Mouse (Mus musculus): ENCODE results near the gene Gm11172. TPM values are rescaled to one million over a fixed set of nuclear protein-coding genes. Genes with fewer than 3 reads are reported as not detected.

Gm11172 gene
- total and polyA plus RNA-seq, 2 experiments from 2014 or later: not detected

DNA sequence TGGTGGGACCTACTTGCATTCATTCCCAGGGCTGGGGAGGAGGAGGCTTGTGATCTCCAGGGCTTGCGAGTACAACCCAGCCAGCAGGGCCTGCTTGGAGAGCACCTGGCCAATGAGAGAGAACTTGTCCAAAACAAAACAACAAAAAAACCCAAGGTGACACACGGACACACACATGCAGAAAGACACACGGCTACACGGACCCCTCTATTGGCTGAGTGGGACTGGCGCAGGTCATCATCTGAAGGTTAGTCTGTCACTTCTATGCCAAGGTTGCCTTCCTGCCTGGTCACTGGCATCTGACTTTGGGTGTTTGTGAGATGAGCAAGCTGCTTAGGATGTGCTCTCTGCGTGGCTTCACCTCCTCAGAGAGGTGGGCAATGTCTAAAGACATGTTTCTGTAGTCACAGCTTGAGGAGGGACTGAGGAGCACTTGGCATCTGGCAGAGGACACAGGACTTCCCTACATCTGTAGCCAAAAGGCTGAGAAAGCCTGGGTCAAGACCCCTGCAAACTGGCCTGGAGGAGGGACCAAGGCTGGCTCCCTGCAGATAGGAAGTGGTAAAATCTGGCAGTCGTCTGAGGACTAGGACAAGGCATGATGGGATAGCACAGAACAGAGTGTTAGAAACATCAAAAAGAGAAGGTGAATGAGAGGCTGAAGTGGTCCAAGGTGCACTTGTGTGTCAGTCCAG lies 15.2 kb downstream of the Gm11172 start:
- ATAC-seq (no peak), DNase-seq (ENCODE audit: low spot score) (no peak)
- Histone ChIP-seq H3K4me2 (ENCODE audit: low read depth, low read length) (no peak overlapping the region), H3K4me3 (ENCODE audit: low read length) (no peak overlapping the region), H3K9me3 (ENCODE audit: low read length) (no peaks in the 10 kb centered on the region), H3K36me3 (ENCODE audit: insufficient read depth, low read length) (no peaks in the 10 kb centered on the region), H3K4me1 (ENCODE audit: insufficient read depth, low read length) (no peaks in the 10 kb centered on the region), H3K27me3 (ENCODE audit: insufficient read depth, low read length) (no peaks in the 10 kb centered on the region), H3K9ac (replicated peaks; ENCODE audit: low read length) (no peak overlapping the region), H3K27ac (no peak overlapping the region)
- WGBS: 84% methylated on average over 7 of the region's 7 CpGs
- TF ChIP-seq CTCF (IDR thresholded peaks at IDR 0.05; ENCODE audit: low read depth): no peak

DNA sequence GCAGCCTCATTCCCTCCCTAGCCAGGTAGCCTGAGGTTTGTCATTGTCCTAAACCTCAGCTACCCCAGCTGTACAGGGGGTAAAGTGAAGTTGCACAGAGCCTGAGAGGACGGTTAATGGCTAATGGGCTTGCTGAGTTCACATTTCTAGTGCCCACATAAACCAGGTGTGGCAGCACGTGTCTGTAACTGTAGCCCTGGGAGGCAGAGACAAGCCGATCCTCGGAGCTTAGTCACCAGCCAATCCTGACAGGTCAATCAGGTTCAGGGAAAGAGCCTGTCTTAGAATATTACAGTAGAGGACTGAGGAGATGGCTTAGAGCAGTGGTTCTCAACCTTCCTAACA lies 15.7 kb downstream of the Gm11172 start:
- H3K27ac ChIP-seq: no peak overlapping the region
- H3K4me1 ChIP-seq (ENCODE audit: insufficient read depth, low read length): no peaks in the 10 kb centered on the region
- no peak overlapping the region for H3K4me2 ChIP-seq (ENCODE audit: low read depth, low read length)
- H3K36me3 ChIP-seq (ENCODE audit: insufficient read depth, low read length): no peaks in the 10 kb centered on the region
- no peak for DNase-seq (ENCODE audit: low spot score)
- no peak overlapping the region for H3K9ac ChIP-seq (replicated peaks; ENCODE audit: low read length)
- no peaks in the 10 kb centered on the region for H3K27me3 ChIP-seq (ENCODE audit: insufficient read depth, low read length)
- no peaks in the 10 kb centered on the region for H3K9me3 ChIP-seq (ENCODE audit: low read length)
- no peak overlapping the region for H3K4me3 ChIP-seq (ENCODE audit: low read length)
- WGBS: 81% methylated on average over 4 of the region's 4 CpGs
- no peak for TF ChIP-seq CTCF (IDR thresholded peaks at IDR 0.05; ENCODE audit: low read depth)
- ATAC-seq: no peak

DNA sequence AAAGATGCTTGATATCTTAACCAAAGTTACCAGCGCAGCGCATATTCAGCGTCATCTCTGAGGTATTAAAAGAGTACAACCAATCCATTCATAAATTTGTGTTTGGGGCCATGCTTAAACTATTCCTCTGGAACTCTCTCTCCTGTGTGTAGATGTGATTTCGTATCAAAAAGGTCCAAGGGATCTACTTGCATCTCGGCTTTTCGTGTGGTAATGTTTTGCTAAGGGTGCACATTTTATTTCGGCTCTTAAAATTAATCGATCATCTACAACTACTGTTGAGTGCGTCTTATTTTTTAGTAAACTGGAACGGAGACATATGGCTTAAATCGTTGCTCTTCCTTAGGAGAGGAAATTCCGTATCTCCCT lies 21.8 kb downstream of the Gm11172 start:
- peak overlapping the region; percentile 90 for H3K4me2 ChIP-seq (ENCODE audit: low read depth, low read length)
- no peak overlapping the region; the same call in 1 of the 2 replicates for H3K9ac ChIP-seq (replicated peaks; ENCODE audit: low read length)
- peak overlapping the region; percentile 82 for H3K4me3 ChIP-seq (ENCODE audit: low read length)
- ATAC-seq (no peak), DNase-seq (ENCODE audit: low spot score) (no peak)
- H3K9me3 ChIP-seq (ENCODE audit: low read length): no peaks in the 10 kb centered on the region
- no peaks in the 10 kb centered on the region for H3K4me1 ChIP-seq (ENCODE audit: insufficient read depth, low read length)
- TF ChIP-seq CTCF (IDR thresholded peaks at IDR 0.05; ENCODE audit: low read depth): no peak
- WGBS: 9% methylated on average over 12 of the region's 12 CpGs
- H3K36me3 ChIP-seq (ENCODE audit: insufficient read depth, low read length): no peaks in the 10 kb centered on the region
- H3K27ac ChIP-seq: no peak overlapping the region
- no peaks in the 10 kb centered on the region for H3K27me3 ChIP-seq (ENCODE audit: insufficient read depth, low read length)

DNA sequence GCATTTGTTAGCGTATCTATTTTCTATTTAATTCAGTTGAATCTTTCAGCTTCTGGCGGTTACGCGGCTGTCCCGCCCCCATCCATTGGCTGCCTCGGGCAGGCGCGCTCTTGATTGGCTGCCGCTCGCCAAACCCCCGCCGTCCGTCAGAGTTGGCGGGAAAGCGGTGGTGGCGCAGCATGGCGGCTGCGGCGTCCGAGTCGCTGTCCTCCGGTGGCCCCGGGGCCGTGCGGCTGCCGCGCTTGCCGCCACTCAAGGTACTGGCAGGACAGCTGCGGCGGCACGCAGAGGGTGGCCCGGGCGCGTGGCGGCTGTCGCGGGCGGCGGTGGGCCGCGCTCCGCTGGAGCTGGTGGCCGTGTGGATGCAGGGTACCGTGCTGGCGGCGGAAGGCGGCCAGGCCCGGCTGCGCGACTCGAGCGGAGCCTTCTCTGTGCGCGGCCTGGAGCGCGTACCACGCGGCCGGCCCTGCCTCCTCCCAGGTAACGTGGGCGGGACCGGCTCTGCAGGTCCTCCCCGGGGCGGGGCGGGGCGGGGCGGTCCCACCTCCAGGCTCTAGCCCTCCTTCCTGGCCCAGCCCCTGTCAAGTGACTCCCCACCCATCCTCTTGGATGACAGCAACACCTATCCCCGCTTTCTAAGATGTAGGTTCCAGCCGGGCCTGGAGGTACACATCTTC lies 22.3 kb downstream of the Gm11172 start, which contains the start of gene Rmi2:
Gene Rmi2, plus strand, starts transcription at position 149 of the 677 bp plus-strand sequence.
- Histone ChIP-seq H3K27ac (no peak within 1 kb of the TSS), H3K4me2 (ENCODE audit: low read depth, low read length) (peak within 1 kb of the TSS; percentile 90), H3K4me1 (ENCODE audit: insufficient read depth, low read length) (no peaks in the 10 kb centered on the region), H3K4me3 (ENCODE audit: low read length) (peak within 1 kb of the TSS; percentile 82), H3K9me3 (ENCODE audit: low read length) (no peaks in the 10 kb centered on the region), H3K9ac (replicated peaks; ENCODE audit: low read length) (peak within 1 kb of the TSS; percentile 52; the same call in 1 of the 2 replicates), H3K27me3 (ENCODE audit: insufficient read depth, low read length) (no peaks in the 10 kb centered on the region), H3K36me3 (ENCODE audit: insufficient read depth, low read length) (no peaks in the 10 kb centered on the region)
- DNase-seq (ENCODE audit: low spot score): peak; percentile 91
- no peak for TF ChIP-seq CTCF (IDR thresholded peaks at IDR 0.05; ENCODE audit: low read depth)
- peak; percentile 91 for ATAC-seq
- WGBS: 3% methylated on average over 63 of the region's 69 CpGs

DNA sequence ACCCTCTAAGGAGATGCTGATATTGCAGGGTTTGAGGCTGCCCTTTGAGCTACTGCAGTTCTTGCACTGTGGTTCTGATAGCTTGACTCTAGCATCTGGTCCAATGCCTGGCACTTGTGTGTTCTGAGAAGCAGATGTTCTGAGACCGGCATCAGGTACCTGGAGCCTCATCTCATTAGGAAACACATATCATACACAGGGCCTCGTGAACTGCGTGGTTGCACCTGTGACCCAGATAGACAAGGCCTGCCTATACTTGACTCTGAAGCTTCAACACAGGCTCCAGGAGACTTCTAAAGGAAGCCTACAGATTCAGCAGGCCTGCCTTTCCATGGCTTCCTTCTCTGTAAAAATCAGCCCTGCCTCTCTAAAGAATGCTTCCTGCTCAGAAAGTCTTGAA lies 23.7 kb downstream of the Gm11172 start:
- ATAC-seq (no peak), DNase-seq (ENCODE audit: low spot score) (no peak)
- 94% methylated on average over 3 of the region's 3 CpGs for WGBS
- Histone ChIP-seq H3K4me3 (ENCODE audit: low read length) (no peak overlapping the region), H3K9ac (replicated peaks; ENCODE audit: low read length) (no peak overlapping the region), H3K4me2 (ENCODE audit: low read depth, low read length) (no peak overlapping the region), H3K9me3 (ENCODE audit: low read length) (no peaks in the 10 kb centered on the region), H3K36me3 (ENCODE audit: insufficient read depth, low read length) (no peaks in the 10 kb centered on the region), H3K27ac (no peak overlapping the region), H3K4me1 (ENCODE audit: insufficient read depth, low read length) (no peaks in the 10 kb centered on the region), H3K27me3 (ENCODE audit: insufficient read depth, low read length) (no peaks in the 10 kb centered on the region)
- no peak for TF ChIP-seq CTCF (IDR thresholded peaks at IDR 0.05; ENCODE audit: low read depth)

DNA sequence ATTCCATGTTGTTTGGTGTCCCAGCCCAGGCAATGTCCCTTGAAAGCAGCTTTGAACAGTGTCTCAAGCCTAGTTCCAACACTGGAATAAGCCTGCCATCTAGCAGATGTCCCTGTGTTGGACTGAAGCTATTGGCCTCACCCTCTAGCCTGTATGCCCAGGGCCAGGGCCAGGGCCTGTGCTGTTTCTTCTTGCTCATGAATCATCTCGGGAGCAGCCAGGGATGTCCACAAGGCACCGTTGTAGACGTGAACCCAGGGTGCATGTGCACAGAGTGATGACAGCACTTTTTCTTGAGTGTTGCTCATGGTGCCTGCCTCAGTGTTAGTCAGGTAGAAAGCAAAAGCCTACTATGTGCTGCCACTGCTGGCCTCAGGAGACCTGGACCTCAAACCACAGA lies 24.5 kb downstream of the Gm11172 start:
- Histone ChIP-seq H3K27me3 (ENCODE audit: insufficient read depth, low read length) (no peaks in the 10 kb centered on the region), H3K27ac (no peak overlapping the region), H3K4me1 (ENCODE audit: insufficient read depth, low read length) (no peaks in the 10 kb centered on the region), H3K9ac (replicated peaks; ENCODE audit: low read length) (no peak overlapping the region), H3K4me3 (ENCODE audit: low read length) (no peak overlapping the region), H3K4me2 (ENCODE audit: low read depth, low read length) (no peak overlapping the region), H3K36me3 (ENCODE audit: insufficient read depth, low read length) (no peaks in the 10 kb centered on the region), H3K9me3 (ENCODE audit: low read length) (no peaks in the 10 kb centered on the region)
- no peak for ATAC-seq
- no peak for DNase-seq (ENCODE audit: low spot score)
- TF ChIP-seq CTCF (IDR thresholded peaks at IDR 0.05; ENCODE audit: low read depth): no peak
- WGBS: 81% methylated on average over 3 of the region's 3 CpGs

DNA sequence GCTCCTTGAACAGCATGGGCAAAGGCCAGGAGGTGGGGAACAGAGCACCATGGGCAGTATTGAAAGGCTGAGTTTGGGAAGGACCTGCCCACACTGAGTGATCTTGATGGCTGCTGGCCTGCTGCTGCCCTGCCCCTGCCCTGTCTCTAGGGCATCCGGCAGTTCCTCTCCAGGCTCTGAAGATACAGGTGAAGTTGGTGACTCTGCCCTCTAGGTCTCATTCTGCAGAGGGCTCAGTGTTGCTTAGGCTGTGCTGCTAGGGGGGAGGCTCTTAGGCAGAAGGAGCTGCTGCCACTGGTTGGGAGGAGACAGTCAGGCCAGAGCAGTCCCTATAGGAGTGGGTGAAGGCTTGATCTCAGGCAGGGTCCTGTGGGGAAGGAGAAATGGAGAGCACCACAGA lies 25.2 kb downstream of the Gm11172 start:
- no peak overlapping the region for H3K9ac ChIP-seq (replicated peaks; ENCODE audit: low read length)
- no peak for DNase-seq (ENCODE audit: low spot score)
- WGBS: 83% methylated on average over 1 of the region's 1 CpGs

More for the DNA sequence above, 25.2 kb downstream of the Gm11172 start:
- H3K4me3 ChIP-seq (ENCODE audit: low read length): no peak overlapping the region
- TF ChIP-seq CTCF (IDR thresholded peaks at IDR 0.05; ENCODE audit: low read depth): no peak
- H3K4me2 ChIP-seq (ENCODE audit: low read depth, low read length): no peak overlapping the region
- no peaks in the 10 kb centered on the region for H3K36me3 ChIP-seq (ENCODE audit: insufficient read depth, low read length)
- no peaks in the 10 kb centered on the region for H3K27me3 ChIP-seq (ENCODE audit: insufficient read depth, low read length)
- ATAC-seq: no peak
- no peaks in the 10 kb centered on the region for H3K4me1 ChIP-seq (ENCODE audit: insufficient read depth, low read length)
- no peak overlapping the region for H3K27ac ChIP-seq
- no peaks in the 10 kb centered on the region for H3K9me3 ChIP-seq (ENCODE audit: low read length)

Measured in hindbrain, postnatal 0 days (tissue).